Mouse (Mus musculus) embryonic fibroblast, embryonic 13.5 days (primary cell): ENCODE data around the gene She.
"Not testable (repeated sequence)": the region's sequence is repeated elsewhere in the genome, so short reads cannot be mapped to it uniquely, and the experiment has no call there.

Experiments
- CTCF ChIP-seq: IDR thresholded peaks from 2 replicates; pipeline ENCODE4 v1.5.1; 2011; ENCODE audit warnings: mild to moderate bottlenecking, control low read depth, low read length, moderate library complexity, borderline replicate concordance; ENCODE audit not compliant: insufficient read depth
- POLR2A ChIP-seq: IDR thresholded peaks from 2 replicates; pipeline ENCODE4 v1.6.1; 2011; ENCODE audit warnings: low read depth, mild to moderate bottlenecking, control low read depth, low read length, moderate library complexity

- not testable (repeated sequence) for TF ChIP-seq CTCF, POLR2A
Measured at GRCm38 (mm10) chr3:89863276-89863675, 32.1 kb downstream of the She start.
